Mouse (Mus musculus): ENCODE measurements around the gene Ldlrad3. TPM values are rescaled to one million over a fixed set of nuclear protein-coding genes. Genes with fewer than 3 reads are reported as not detected.

Ldlrad3 gene
- polyA plus RNA-seq, 1 experiment = 15.5 TPM

DNA sequence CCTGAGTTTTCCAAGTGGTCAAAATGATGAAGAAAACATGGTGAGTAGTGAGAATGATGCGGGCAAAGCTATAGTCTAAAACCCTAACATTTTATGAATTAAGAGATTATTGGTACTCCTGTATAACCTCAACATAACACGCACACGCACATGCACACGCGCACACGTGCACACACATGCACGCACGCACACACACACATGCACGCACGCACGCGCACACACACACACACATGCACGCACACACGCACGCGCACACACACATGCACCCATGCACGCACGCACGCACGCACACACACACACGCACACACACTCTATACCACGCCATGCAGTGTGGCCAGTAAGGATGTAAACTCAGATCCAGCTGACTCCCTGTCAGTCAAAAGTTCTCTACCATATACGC lies 99.6 kb downstream of the Ldlrad3 start:
- peaks cover 4% of the 10 kb centered on the region for H3K79me3 ChIP-seq (ENCODE audit: low read depth)

DNA sequence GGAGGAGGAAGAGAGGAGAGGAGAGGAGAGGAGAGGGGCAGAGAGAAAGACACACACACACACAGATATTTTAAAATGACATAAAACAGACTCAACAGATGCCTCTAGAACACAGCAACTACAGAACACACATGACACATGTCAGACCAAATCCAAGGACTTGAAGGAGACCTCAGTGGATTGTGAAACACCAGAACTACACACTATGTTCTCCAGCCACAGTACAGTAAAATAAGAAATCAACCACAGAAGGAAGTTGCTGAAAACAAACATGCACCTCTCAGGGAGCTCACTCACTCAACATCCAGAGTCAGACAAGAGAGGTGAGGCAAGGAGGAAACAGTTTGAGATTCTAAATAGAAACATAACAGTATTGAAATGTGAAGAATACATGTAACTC lies 103.4 kb downstream of the Ldlrad3 start:
- TF ChIP-seq CTCF (IDR thresholded peaks at IDR 0.05; ENCODE audit: control insufficient read depth, insufficient read depth, insufficient read length) = no peak
- no peak for TF ChIP-seq FOSL1 (IDR thresholded peaks at IDR 0.05; ENCODE audit: insufficient read depth, low read length, poor library complexity, severe bottlenecking)
- TF ChIP-seq CEBPB (IDR thresholded peaks at IDR 0.05; ENCODE audit: low read depth) = no peak
- no peak for TF ChIP-seq MAX (IDR thresholded peaks at IDR 0.05)
- no peak for TF ChIP-seq USF1 (IDR thresholded peaks at IDR 0.05; ENCODE audit: low read depth)
- TF ChIP-seq MYOG (IDR thresholded peaks at IDR 0.05; ENCODE audit: control insufficient read depth, extremely low read depth, insufficient read length) = no peak
- TF ChIP-seq MYOD1 (IDR thresholded peaks at IDR 0.05; ENCODE audit: control insufficient read depth, insufficient read length, low read depth) = no peak
- no peaks in the 10 kb centered on the region for H3K27me3 ChIP-seq (ENCODE audit: control insufficient read depth, insufficient read depth, insufficient read length)

More for the DNA sequence above, 99.6 kb downstream of the Ldlrad3 start:
- no peak overlapping the region for H3ac ChIP-seq (ENCODE audit: control insufficient read depth, insufficient read length, low read depth)
- no peaks in the 10 kb centered on the region for H3K27me3 ChIP-seq (ENCODE audit: control insufficient read depth, insufficient read depth, insufficient read length)
- H3K4me3 ChIP-seq (ENCODE audit: insufficient read depth, poor library complexity, severe bottlenecking) = no peak overlapping the region
- TF ChIP-seq MYOG (IDR thresholded peaks at IDR 0.05; ENCODE audit: control insufficient read depth, extremely low read depth, insufficient read length) (no peak), MYOD1 (IDR thresholded peaks at IDR 0.05; ENCODE audit: control insufficient read depth, insufficient read length, low read depth) (no peak), FOSL1 (IDR thresholded peaks at IDR 0.05; ENCODE audit: insufficient read depth, low read length, poor library complexity, severe bottlenecking) (no peak), USF1 (IDR thresholded peaks at IDR 0.05; ENCODE audit: low read depth) (no peak), CEBPB (IDR thresholded peaks at IDR 0.05; ENCODE audit: low read depth) (no peak), CTCF (IDR thresholded peaks at IDR 0.05; ENCODE audit: control insufficient read depth, insufficient read depth, insufficient read length) (no peak), MAX (IDR thresholded peaks at IDR 0.05) (no peak)
- no peaks in the 10 kb centered on the region for H3K36me3 ChIP-seq (ENCODE audit: control insufficient read depth, insufficient read depth)
- H3K79me2 ChIP-seq (ENCODE audit: control insufficient read depth, insufficient read depth) = peaks cover 4% of the 10 kb centered on the region

DNA sequence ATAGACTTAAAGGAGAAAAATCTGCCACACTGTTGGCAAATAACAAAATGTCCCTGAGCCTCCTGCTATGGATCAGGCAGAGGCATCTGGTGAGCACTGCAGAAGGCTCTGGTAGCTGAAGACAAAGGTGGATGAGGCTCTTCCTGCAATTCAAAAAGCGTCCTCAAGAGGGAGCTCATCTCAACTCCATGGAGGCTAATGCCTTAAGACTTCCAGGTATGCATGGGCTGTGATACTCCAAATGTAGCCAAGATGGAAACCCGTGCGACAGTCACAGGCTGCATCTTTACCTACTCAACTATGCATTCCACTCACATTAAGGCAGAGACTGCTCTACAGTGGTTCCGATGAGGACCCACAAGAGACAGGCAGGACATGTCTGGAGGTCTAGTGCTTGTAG lies 108.6 kb downstream of the Ldlrad3 start:
- TF ChIP-seq CTCF (IDR thresholded peaks at IDR 0.05; ENCODE audit: control insufficient read depth, insufficient read depth, insufficient read length) = peak; percentile 17
- no peak for TF ChIP-seq MYOD1 (IDR thresholded peaks at IDR 0.05; ENCODE audit: control insufficient read depth, insufficient read length, low read depth)
- Histone ChIP-seq H3ac (ENCODE audit: control insufficient read depth, insufficient read length, low read depth) (no peak overlapping the region), H3K4me3 (ENCODE audit: insufficient read depth, poor library complexity, severe bottlenecking) (no peak overlapping the region), H3K27me3 (ENCODE audit: control insufficient read depth, insufficient read depth, insufficient read length) (no peaks in the 10 kb centered on the region), H3K79me3 (ENCODE audit: low read depth) (peaks cover 2% of the 10 kb centered on the region), H3K79me2 (ENCODE audit: control insufficient read depth, insufficient read depth) (peaks cover 4% of the 10 kb centered on the region), H3K36me3 (ENCODE audit: control insufficient read depth, insufficient read depth) (no peaks in the 10 kb centered on the region)

More for the DNA sequence above, 103.4 kb downstream of the Ldlrad3 start:
- Histone ChIP-seq H3K79me2 (ENCODE audit: control insufficient read depth, insufficient read depth) (no peaks in the 10 kb centered on the region), H3K79me3 (ENCODE audit: low read depth) (peaks cover 2% of the 10 kb centered on the region), H3K4me3 (ENCODE audit: insufficient read depth, poor library complexity, severe bottlenecking) (no peak overlapping the region), H3ac (ENCODE audit: control insufficient read depth, insufficient read length, low read depth) (no peak overlapping the region), H3K36me3 (ENCODE audit: control insufficient read depth, insufficient read depth) (no peaks in the 10 kb centered on the region)

DNA sequence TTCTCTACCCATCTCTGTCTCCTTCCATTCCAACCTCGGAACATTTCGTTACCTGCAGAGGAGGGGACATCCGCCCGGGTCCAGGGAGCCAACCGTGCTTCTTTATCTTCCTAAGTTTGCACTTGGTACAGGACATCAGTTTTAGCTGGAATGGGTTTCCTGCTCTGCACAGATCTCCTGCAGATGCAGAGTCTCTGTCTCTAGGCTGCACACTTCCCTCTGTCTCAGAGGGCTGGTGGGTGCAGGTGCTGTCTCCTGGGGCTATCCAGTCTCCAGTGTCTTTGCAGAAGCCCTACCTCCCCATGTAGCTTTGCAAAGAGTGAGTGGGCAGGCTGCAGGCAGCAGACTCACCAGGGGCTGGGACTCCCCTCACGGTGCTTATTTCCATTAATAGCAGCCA lies 109.9 kb downstream of the Ldlrad3 start:
- TF ChIP-seq FOSL1 (IDR thresholded peaks at IDR 0.05; ENCODE audit: insufficient read depth, low read length, poor library complexity, severe bottlenecking) = no peak
- TF ChIP-seq USF1 (IDR thresholded peaks at IDR 0.05; ENCODE audit: low read depth) = no peak
- TF ChIP-seq CTCF (IDR thresholded peaks at IDR 0.05; ENCODE audit: control insufficient read depth, insufficient read depth, insufficient read length) = no peak
- no peak for TF ChIP-seq MYOD1 (IDR thresholded peaks at IDR 0.05; ENCODE audit: control insufficient read depth, insufficient read length, low read depth)
- TF ChIP-seq MYOG (IDR thresholded peaks at IDR 0.05; ENCODE audit: control insufficient read depth, extremely low read depth, insufficient read length) = no peak
- TF ChIP-seq MAX (IDR thresholded peaks at IDR 0.05) = no peak
- no peak for TF ChIP-seq CEBPB (IDR thresholded peaks at IDR 0.05; ENCODE audit: low read depth)
- no peak overlapping the region for H3ac ChIP-seq (ENCODE audit: control insufficient read depth, insufficient read length, low read depth)
- no peaks in the 10 kb centered on the region for H3K79me3 ChIP-seq (ENCODE audit: low read depth)
- no peaks in the 10 kb centered on the region for H3K27me3 ChIP-seq (ENCODE audit: control insufficient read depth, insufficient read depth, insufficient read length)
- no peaks in the 10 kb centered on the region for H3K36me3 ChIP-seq (ENCODE audit: control insufficient read depth, insufficient read depth)
- H3K79me2 ChIP-seq (ENCODE audit: control insufficient read depth, insufficient read depth) = peaks cover 8% of the 10 kb centered on the region
- no peak overlapping the region for H3K4me3 ChIP-seq (ENCODE audit: insufficient read depth, poor library complexity, severe bottlenecking)

DNA sequence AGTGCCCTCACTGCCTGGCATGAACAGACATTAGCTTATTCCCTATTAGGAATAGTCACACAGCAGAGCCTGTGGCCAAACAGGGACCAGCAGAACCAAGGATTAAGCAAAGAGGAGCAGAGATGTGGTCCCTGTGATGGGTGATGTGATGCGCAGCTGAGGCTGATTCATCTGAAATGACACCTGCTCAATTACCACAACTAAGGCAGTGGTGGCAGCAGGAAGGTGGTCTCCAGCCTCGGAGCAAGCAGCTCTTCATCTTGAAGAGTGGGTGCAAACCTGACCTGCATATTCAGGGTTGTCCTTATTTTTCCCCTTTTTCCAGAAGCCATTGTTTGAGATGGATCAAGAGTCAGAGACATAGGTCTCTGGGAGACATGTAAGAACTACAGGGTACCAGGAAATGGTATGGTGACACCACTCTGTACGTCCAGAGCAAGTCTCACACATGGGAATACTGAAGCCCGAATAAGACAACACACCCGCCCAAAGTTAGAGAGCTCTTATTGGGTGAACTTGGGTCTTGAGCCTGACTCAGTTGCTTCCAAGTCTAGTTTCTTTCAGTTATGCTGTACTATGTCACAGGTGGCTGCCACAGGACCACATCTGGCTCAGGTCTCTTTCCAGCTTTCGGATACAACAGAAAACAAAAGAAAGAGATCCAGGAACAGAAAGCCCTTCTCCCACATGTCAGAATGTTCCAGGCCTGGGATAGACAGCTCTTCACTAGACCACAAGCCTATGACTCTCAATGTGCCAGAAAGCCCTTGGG lies 112.7 kb downstream of the Ldlrad3 start:
- TF ChIP-seq USF1 (IDR thresholded peaks at IDR 0.05; ENCODE audit: low read depth) (no peak), FOSL1 (IDR thresholded peaks at IDR 0.05; ENCODE audit: insufficient read depth, low read length, poor library complexity, severe bottlenecking) (no peak), MYOG (IDR thresholded peaks at IDR 0.05; ENCODE audit: control insufficient read depth, extremely low read depth, insufficient read length) (no peak), CEBPB (IDR thresholded peaks at IDR 0.05; ENCODE audit: low read depth) (no peak), CTCF (IDR thresholded peaks at IDR 0.05; ENCODE audit: control insufficient read depth, insufficient read depth, insufficient read length) (no peak), MYOD1 (IDR thresholded peaks at IDR 0.05; ENCODE audit: control insufficient read depth, insufficient read length, low read depth) (no peak), MAX (IDR thresholded peaks at IDR 0.05) (no peak)
- no peak overlapping the region for H3ac ChIP-seq (ENCODE audit: control insufficient read depth, insufficient read length, low read depth)
- H3K4me3 ChIP-seq (ENCODE audit: insufficient read depth, poor library complexity, severe bottlenecking) = no peak overlapping the region
- H3K79me2 ChIP-seq (ENCODE audit: control insufficient read depth, insufficient read depth) = peaks cover 8% of the 10 kb centered on the region
- no peaks in the 10 kb centered on the region for H3K79me3 ChIP-seq (ENCODE audit: low read depth)
- H3K36me3 ChIP-seq (ENCODE audit: control insufficient read depth, insufficient read depth) = no peaks in the 10 kb centered on the region
- no peaks in the 10 kb centered on the region for H3K27me3 ChIP-seq (ENCODE audit: control insufficient read depth, insufficient read depth, insufficient read length)
